Mouse (Mus musculus): ENCODE data around the gene Amacr. TPM values are rescaled to one million over a fixed set of nuclear protein-coding genes. Genes with fewer than 3 reads are reported as not detected.

Amacr gene
- polyA plus RNA-seq, 1 experiment from 2014 or later, result 21.5 TPM

- WGBS, result 2% methylated on average over 49 of the region's 49 CpGs
- H3K4me1 ChIP-seq, result peaks cover 28% of the 10 kb centered on the region
- no peak overlapping the region for H3K9ac ChIP-seq
- peak overlapping the region; percentile 40 for H3K4me3 ChIP-seq (replicated peaks)
- no peaks in the 10 kb centered on the region for H3K9me3 ChIP-seq (replicated peaks)
- peaks cover 51% of the 10 kb centered on the region for H3K27me3 ChIP-seq
- peak overlapping the region; percentile 67 for H3K4me2 ChIP-seq (replicated peaks)
- ATAC-seq (ENCODE audit: insufficient number of reproducible peaks, low FRiP score, low TSS enrichment, low read depth), result peak; percentile 69
- H3K36me3 ChIP-seq, result no peaks in the 10 kb centered on the region
- H3K27ac ChIP-seq (replicated peaks), result no peak overlapping the region
Measured at GRCm38 (mm10) chr15:11036535-11037375, 55.2 kb downstream of the Amacr start.

GRCm38 (mm10) chr15:11037376-11037695, 55.8 kb downstream of the Amacr start:
- Histone ChIP-seq H3K4me2 (replicated peaks) (peak overlapping the region; percentile 67), H3K9me3 (replicated peaks) (no peaks in the 10 kb centered on the region), H3K27ac (replicated peaks) (no peak overlapping the region), H3K27me3 (peaks cover 51% of the 10 kb centered on the region), H3K9ac (no peak overlapping the region), H3K36me3 (no peaks in the 10 kb centered on the region), H3K4me1 (peaks cover 28% of the 10 kb centered on the region), H3K4me3 (replicated peaks) (peak overlapping the region; percentile 40)
- under 1% methylated on average over 8 of the region's 8 CpGs for WGBS
- no peak for ATAC-seq (ENCODE audit: insufficient number of reproducible peaks, low FRiP score, low TSS enrichment, low read depth)

- WGBS, result 2% methylated on average over 16 of the region's 16 CpGs
- Histone ChIP-seq H3K4me3 (replicated peaks) (peak within 1 kb of the TSS; percentile 40), H3K27me3 (peaks cover 51% of the 10 kb centered on the region), H3K4me2 (replicated peaks) (peak within 1 kb of the TSS; percentile 67), H3K27ac (replicated peaks) (no peak within 1 kb of the TSS), H3K4me1 (peaks cover 28% of the 10 kb centered on the region), H3K9me3 (replicated peaks) (no peaks in the 10 kb centered on the region), H3K36me3 (no peaks in the 10 kb centered on the region), H3K9ac (no peak within 1 kb of the TSS)
- no peak for ATAC-seq (ENCODE audit: insufficient number of reproducible peaks, low FRiP score, low TSS enrichment, low read depth)
Measured at GRCm38 (mm10) chr15:11037711-11038110, 56.2 kb downstream of the Amacr start, which contains the start of gene Rxfp3. Gene Rxfp3, minus strand, starts transcription at chr15:11037991.

GRCm38 (mm10) chr15:11038476-11038875, 56.9 kb downstream of the Amacr start:
- under 1% methylated on average over 12 of the region's 12 CpGs for WGBS
- no peaks in the 10 kb centered on the region for H3K9me3 ChIP-seq (replicated peaks)
- no peak overlapping the region for H3K4me3 ChIP-seq (replicated peaks)
- ATAC-seq (ENCODE audit: insufficient number of reproducible peaks, low FRiP score, low TSS enrichment, low read depth), result no peak
- H3K4me2 ChIP-seq (replicated peaks), result peak overlapping the region; percentile 15
- H3K27me3 ChIP-seq, result peaks cover 48% of the 10 kb centered on the region
- peaks cover 28% of the 10 kb centered on the region for H3K4me1 ChIP-seq
- no peak overlapping the region for H3K27ac ChIP-seq (replicated peaks)
- no peak overlapping the region for H3K9ac ChIP-seq
- no peaks in the 10 kb centered on the region for H3K36me3 ChIP-seq

GRCm38 (mm10) chr15:11040067-11040466, 58.5 kb downstream of the Amacr start:
- H3K4me2 ChIP-seq (replicated peaks), result no peak overlapping the region
- peaks cover 33% of the 10 kb centered on the region for H3K27me3 ChIP-seq
- H3K4me3 ChIP-seq (replicated peaks), result no peak overlapping the region
- no peaks in the 10 kb centered on the region for H3K36me3 ChIP-seq
- ATAC-seq (ENCODE audit: insufficient number of reproducible peaks, low FRiP score, low TSS enrichment, low read depth), result no peak
- H3K27ac ChIP-seq (replicated peaks), result no peak overlapping the region
- WGBS, result 63% methylated on average over 5 of the region's 5 CpGs
- no peak overlapping the region for H3K9ac ChIP-seq
- no peaks in the 10 kb centered on the region for H3K9me3 ChIP-seq (replicated peaks)
- peaks cover 28% of the 10 kb centered on the region for H3K4me1 ChIP-seq

GRCm38 (mm10) chr15:11041229-11041628, 59.7 kb downstream of the Amacr start:
- no peak overlapping the region for H3K4me2 ChIP-seq (replicated peaks)
- 91% methylated on average over 2 of the region's 2 CpGs for WGBS
- H3K4me1 ChIP-seq, result peaks cover 20% of the 10 kb centered on the region
- ATAC-seq (ENCODE audit: insufficient number of reproducible peaks, low FRiP score, low TSS enrichment, low read depth), result no peak
- H3K27me3 ChIP-seq, result peaks cover 22% of the 10 kb centered on the region
- no peaks in the 10 kb centered on the region for H3K9me3 ChIP-seq (replicated peaks)
- no peak overlapping the region for H3K4me3 ChIP-seq (replicated peaks)
- no peak overlapping the region for H3K9ac ChIP-seq
- no peaks in the 10 kb centered on the region for H3K36me3 ChIP-seq
- H3K27ac ChIP-seq (replicated peaks), result no peak overlapping the region

- no peak overlapping the region for H3K9ac ChIP-seq
- no peak overlapping the region for H3K4me2 ChIP-seq (replicated peaks)
- no peaks in the 10 kb centered on the region for H3K36me3 ChIP-seq
- H3K9me3 ChIP-seq (replicated peaks), result no peaks in the 10 kb centered on the region
- no peak for ATAC-seq (ENCODE audit: insufficient number of reproducible peaks, low FRiP score, low TSS enrichment, low read depth)
- H3K4me1 ChIP-seq, result peaks cover 4% of the 10 kb centered on the region
- H3K27me3 ChIP-seq, result peaks cover 6% of the 10 kb centered on the region; the same call in 1 of the 2 replicates
- no peak overlapping the region for H3K27ac ChIP-seq (replicated peaks)
- no peak overlapping the region for H3K4me3 ChIP-seq (replicated peaks)
- 78% methylated on average over 5 of the region's 5 CpGs for WGBS
Measured at GRCm38 (mm10) chr15:11042828-11043227, 61.3 kb downstream of the Amacr start.

Other genes with a start within 250 kb of the Amacr start
- gene C1qtnf3, start 29.4 kb upstream of the Amacr start, polyA plus RNA-seq (2015; fragmentation: Nextera tagmentation; extraction: Ambion mirVana), result 30.9 and 44.5 TPM in 2 replicates
- gene Slc45a2, start 19.0 kb downstream of the Amacr start, polyA plus RNA-seq (2015; fragmentation: Nextera tagmentation; extraction: Ambion mirVana), result 1.5 and 1.7 TPM in 2 replicates
- gene Rxfp3, start 56.2 kb downstream of the Amacr start, polyA plus RNA-seq (2015; fragmentation: Nextera tagmentation; extraction: Ambion mirVana), result 2.7 and 2.9 TPM in 2 replicates
- gene Adamts12, start 83.0 kb downstream of the Amacr start, polyA plus RNA-seq (2015; fragmentation: Nextera tagmentation; extraction: Ambion mirVana), result 8.7 and 9.2 TPM in 2 replicates

All from embryonic facial prominence, embryonic 15.5 days (tissue).